Mouse (Mus musculus): Measurements from ENCODE around the gene Ppm1n. TPM values are rescaled to one million over a fixed set of nuclear protein-coding genes. Genes with fewer than 3 reads are reported as not detected.

Gene Ppm1n
- total and polyA plus RNA-seq, 2 experiments from 2014 or later = 1.4 to 1.8 TPM

DNA sequence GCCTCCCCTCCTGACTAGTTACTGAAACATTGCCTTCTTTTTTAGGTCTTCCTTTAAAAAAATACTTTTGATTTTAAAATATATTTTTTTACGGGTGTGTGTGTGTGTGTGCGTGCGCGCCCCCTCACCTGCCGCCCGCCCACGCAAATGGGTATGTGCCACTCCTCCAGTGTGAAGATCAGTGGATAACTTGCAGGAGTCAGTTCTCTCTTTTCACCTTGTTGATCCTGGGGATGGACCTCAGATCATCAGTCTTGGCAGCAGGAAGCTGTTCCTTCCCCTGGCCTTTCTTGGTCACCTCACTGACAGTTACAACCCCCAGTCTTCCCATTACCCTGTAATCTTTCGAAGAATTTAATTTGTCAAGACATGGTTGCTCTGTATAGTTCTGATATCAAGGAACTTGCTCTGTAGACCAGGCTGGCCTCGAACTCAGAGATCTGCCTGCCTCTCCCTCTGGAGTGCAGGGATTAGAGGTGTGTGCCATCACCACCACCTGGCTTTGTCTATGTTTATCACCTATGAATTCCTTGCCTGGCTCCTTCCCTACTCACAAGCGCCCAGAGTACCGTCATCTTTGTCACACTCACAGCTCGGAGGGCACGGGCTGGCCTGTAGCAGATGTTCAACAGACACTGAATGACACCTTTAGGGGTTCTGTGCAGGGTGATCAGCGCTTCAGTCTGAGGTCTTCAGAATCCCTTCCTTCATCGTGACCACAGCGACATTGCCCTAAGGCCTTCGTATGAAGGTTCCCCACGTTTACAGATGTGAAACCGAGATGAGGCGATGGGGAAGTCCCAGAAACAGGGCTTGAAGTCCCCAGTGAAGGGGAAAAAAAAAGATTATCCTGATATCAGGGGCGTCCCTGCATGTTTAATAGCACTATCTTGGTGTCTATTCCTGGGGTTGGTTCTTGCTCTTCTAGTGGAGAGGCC is 45.7 kb upstream of the Ppm1n start:
- no peak overlapping the region for H3K4me2 ChIP-seq (ENCODE audit: low read depth, low read length, poor library complexity, severe bottlenecking)
- 75% methylated on average over 21 of the region's 21 CpGs for WGBS
- H3K27me3 ChIP-seq (ENCODE audit: insufficient read depth, low read length) = no peaks in the 10 kb centered on the region
- ATAC-seq (ENCODE audit: low FRiP score) (no peak), DNase-seq (ENCODE audit: low spot score) (no peak)
- H3K36me3 ChIP-seq (ENCODE audit: insufficient read depth, low read length) = no peaks in the 10 kb centered on the region
- no peaks in the 10 kb centered on the region for H3K9me3 ChIP-seq (ENCODE audit: low read length)
- H3K27ac ChIP-seq (ENCODE audit: low read depth, low read length) = no peak overlapping the region
- no peak for TF ChIP-seq CTCF (IDR thresholded peaks at IDR 0.05)
- H3K4me1 ChIP-seq (ENCODE audit: insufficient read depth, low read length) = peaks cover 5% of the 10 kb centered on the region
- H3K4me3 ChIP-seq (ENCODE audit: low read depth, low read length) = no peak overlapping the region
- H3K9ac ChIP-seq (replicated peaks; ENCODE audit: low read length, poor library complexity, severe bottlenecking) = no peak overlapping the region

DNA sequence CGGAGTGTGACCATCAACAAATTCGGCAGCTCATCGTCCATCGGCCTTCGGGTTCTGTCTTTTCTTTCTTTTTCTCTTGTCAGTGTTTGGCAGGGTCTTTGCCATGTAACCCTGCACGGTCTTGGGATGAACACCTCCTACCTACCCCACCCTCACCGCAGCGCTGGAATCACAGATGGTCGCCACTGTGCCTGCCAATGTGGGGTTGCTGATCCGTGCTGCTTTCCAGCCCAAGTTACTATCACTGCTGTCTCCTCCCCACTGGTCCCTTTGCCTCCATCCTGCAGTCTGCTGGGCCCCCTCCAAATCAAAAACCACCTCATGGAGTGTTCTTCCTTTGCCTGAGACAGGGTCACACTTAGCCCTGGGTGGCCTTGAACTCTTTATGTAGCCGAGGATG is 44.4 kb upstream of the Ppm1n start:
- 84% methylated on average over 11 of the region's 11 CpGs for WGBS
- no peak overlapping the region for H3K4me2 ChIP-seq (ENCODE audit: low read depth, low read length, poor library complexity, severe bottlenecking)
- DNase-seq (ENCODE audit: low spot score) (no peak), ATAC-seq (ENCODE audit: low FRiP score) (no peak)
- no peaks in the 10 kb centered on the region for H3K36me3 ChIP-seq (ENCODE audit: insufficient read depth, low read length)
- H3K27ac ChIP-seq (ENCODE audit: low read depth, low read length) = no peak overlapping the region
- H3K27me3 ChIP-seq (ENCODE audit: insufficient read depth, low read length) = no peaks in the 10 kb centered on the region
- no peak for TF ChIP-seq CTCF (IDR thresholded peaks at IDR 0.05)
- no peaks in the 10 kb centered on the region for H3K9me3 ChIP-seq (ENCODE audit: low read length)
- no peak overlapping the region for H3K4me3 ChIP-seq (ENCODE audit: low read depth, low read length)
- H3K9ac ChIP-seq (replicated peaks; ENCODE audit: low read length, poor library complexity, severe bottlenecking) = no peak overlapping the region
- peaks cover 10% of the 10 kb centered on the region for H3K4me1 ChIP-seq (ENCODE audit: insufficient read depth, low read length)

DNA sequence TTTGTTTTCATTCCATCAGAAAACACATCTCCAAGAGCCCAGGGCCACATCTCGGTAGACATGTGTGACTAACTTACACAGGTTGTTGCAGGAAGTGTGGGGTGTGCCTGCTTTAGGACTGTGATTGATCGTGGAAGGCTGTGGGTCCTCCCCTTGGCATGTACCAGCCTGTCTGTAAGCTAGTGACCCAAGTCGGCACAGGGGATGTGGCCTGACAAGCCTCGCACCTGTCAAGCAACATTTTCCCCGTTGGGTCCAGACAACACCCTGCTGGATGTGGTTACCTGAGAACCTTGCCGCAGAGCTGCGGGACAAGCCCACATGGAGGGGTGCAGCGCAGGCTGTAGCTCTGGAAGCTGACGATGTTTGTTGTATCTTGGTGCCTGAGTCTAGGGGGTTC is 42.6 kb upstream of the Ppm1n start:
- TF ChIP-seq CTCF (IDR thresholded peaks at IDR 0.05) = no peak
- H3K4me1 ChIP-seq (ENCODE audit: insufficient read depth, low read length) = peaks cover 10% of the 10 kb centered on the region
- WGBS = 61% methylated on average over 9 of the region's 9 CpGs
- no peak overlapping the region for H3K4me3 ChIP-seq (ENCODE audit: low read depth, low read length)
- H3K27ac ChIP-seq (ENCODE audit: low read depth, low read length) = no peak overlapping the region
- no peaks in the 10 kb centered on the region for H3K9me3 ChIP-seq (ENCODE audit: low read length)
- DNase-seq (ENCODE audit: low spot score) (no peak), ATAC-seq (ENCODE audit: low FRiP score) (no peak)
- H3K4me2 ChIP-seq (ENCODE audit: low read depth, low read length, poor library complexity, severe bottlenecking) = no peak overlapping the region
- no peaks in the 10 kb centered on the region for H3K27me3 ChIP-seq (ENCODE audit: insufficient read depth, low read length)
- no peak overlapping the region for H3K9ac ChIP-seq (replicated peaks; ENCODE audit: low read length, poor library complexity, severe bottlenecking)
- H3K36me3 ChIP-seq (ENCODE audit: insufficient read depth, low read length) = no peaks in the 10 kb centered on the region

DNA sequence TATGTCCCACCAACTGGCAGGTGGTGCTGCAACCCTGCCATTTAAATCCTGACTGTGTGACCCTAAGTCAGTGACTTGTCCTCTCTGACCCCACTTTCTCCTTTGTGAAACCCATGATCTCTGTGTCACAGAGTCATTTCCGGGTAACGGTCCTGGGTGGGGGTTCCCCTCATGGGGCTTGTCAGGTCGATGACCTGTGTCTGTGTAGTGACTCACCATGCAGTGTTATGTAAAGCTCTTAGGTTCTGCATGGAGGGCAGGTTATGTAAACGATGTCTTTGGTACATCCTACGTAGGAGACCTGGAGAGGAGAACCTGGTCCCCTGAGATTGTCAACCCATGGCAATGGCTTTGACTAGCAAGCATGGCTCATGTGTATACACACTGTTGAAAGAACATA is 41.6 kb upstream of the Ppm1n start:
- Histone ChIP-seq H3K27ac (ENCODE audit: low read depth, low read length) (no peak overlapping the region), H3K9me3 (ENCODE audit: low read length) (no peaks in the 10 kb centered on the region), H3K4me1 (ENCODE audit: insufficient read depth, low read length) (peaks cover 7% of the 10 kb centered on the region), H3K36me3 (ENCODE audit: insufficient read depth, low read length) (no peaks in the 10 kb centered on the region), H3K4me2 (ENCODE audit: low read depth, low read length, poor library complexity, severe bottlenecking) (no peak overlapping the region), H3K27me3 (ENCODE audit: insufficient read depth, low read length) (no peaks in the 10 kb centered on the region), H3K4me3 (ENCODE audit: low read depth, low read length) (no peak overlapping the region), H3K9ac (replicated peaks; ENCODE audit: low read length, poor library complexity, severe bottlenecking) (no peak overlapping the region)
- 71% methylated on average over 5 of the region's 5 CpGs for WGBS
- no peak for TF ChIP-seq CTCF (IDR thresholded peaks at IDR 0.05)
- ATAC-seq (ENCODE audit: low FRiP score) = no peak
- no peak for DNase-seq (ENCODE audit: low spot score)

DNA sequence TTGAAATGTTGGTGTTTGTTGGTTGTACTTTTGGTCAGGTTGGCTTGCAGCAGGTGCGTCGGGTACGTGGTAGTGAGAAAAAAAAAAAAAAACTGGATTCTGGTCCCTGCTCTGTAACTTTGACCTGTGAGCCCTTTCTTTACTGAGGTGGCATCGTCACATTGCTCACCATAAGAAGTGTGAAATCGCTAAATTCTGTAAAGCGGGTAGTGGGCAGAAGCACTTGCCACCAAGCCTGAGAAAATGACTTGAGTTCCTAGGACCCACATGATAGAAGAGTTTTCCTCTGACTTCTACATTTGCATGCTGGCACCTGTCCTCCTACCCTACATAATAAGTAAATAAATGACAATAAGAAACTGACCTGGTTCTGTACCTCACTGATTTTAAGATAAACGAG is 40.8 kb upstream of the Ppm1n start:
- DNase-seq (ENCODE audit: low spot score) = no peak
- H3K9ac ChIP-seq (replicated peaks; ENCODE audit: low read length, poor library complexity, severe bottlenecking) = no peak overlapping the region; the same call in 1 of the 2 replicates
- H3K9me3 ChIP-seq (ENCODE audit: low read length) = no peaks in the 10 kb centered on the region
- no peaks in the 10 kb centered on the region for H3K27me3 ChIP-seq (ENCODE audit: insufficient read depth, low read length)
- WGBS = 35% methylated on average over 7 of the region's 7 CpGs
- peak overlapping the region; percentile 40; the same call in 1 of the 2 replicates for H3K4me3 ChIP-seq (ENCODE audit: low read depth, low read length)
- H3K4me2 ChIP-seq (ENCODE audit: low read depth, low read length, poor library complexity, severe bottlenecking) = peak overlapping the region; percentile 79
- ATAC-seq (ENCODE audit: low FRiP score) = no peak
- H3K36me3 ChIP-seq (ENCODE audit: insufficient read depth, low read length) = no peaks in the 10 kb centered on the region
- H3K4me1 ChIP-seq (ENCODE audit: insufficient read depth, low read length) = peaks cover 5% of the 10 kb centered on the region; the same call in 1 of the 2 replicates
- H3K27ac ChIP-seq (ENCODE audit: low read depth, low read length) = no peak overlapping the region
- TF ChIP-seq CTCF (IDR thresholded peaks at IDR 0.05) = no peak

DNA sequence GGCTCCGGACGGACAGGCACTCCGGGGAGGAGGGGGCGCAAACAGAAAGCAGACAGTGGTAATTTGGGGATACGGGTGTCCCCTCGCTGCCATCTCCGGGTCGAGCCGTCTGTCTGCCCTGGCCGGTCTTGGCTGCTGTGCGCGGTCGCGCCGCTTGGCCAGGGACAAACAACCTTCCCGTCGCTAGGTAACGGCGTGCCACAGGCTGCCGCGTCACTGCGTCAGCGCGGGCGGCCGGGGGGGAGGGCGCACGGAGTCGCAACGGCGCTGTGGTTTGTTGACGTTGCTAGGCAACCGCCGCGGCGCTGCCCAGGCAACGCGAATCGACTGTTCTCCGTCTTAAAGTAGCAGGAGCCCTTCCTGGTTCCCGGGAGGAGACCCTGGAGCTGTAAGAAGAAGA is 40.0 kb upstream of the Ppm1n start:
- WGBS = 0% methylated on average over 31 of the region's 41 CpGs
- no peaks in the 10 kb centered on the region for H3K36me3 ChIP-seq (ENCODE audit: insufficient read depth, low read length)
- ATAC-seq (ENCODE audit: low FRiP score) (peak; percentile 94), DNase-seq (ENCODE audit: low spot score) (peak; percentile 98)
- no peaks in the 10 kb centered on the region for H3K27me3 ChIP-seq (ENCODE audit: insufficient read depth, low read length)
- H3K4me1 ChIP-seq (ENCODE audit: insufficient read depth, low read length) = peaks cover 5% of the 10 kb centered on the region; the same call in 1 of the 2 replicates
- peak overlapping the region; percentile 54 for H3K9ac ChIP-seq (replicated peaks; ENCODE audit: low read length, poor library complexity, severe bottlenecking)
- H3K4me3 ChIP-seq (ENCODE audit: low read depth, low read length) = peak overlapping the region; percentile 40
- peak; percentile 21; the same call in 1 of the 2 replicates for TF ChIP-seq CTCF (IDR thresholded peaks at IDR 0.05)
- peak overlapping the region; percentile 79 for H3K4me2 ChIP-seq (ENCODE audit: low read depth, low read length, poor library complexity, severe bottlenecking)
- no peaks in the 10 kb centered on the region for H3K9me3 ChIP-seq (ENCODE audit: low read length)
- peak overlapping the region; percentile 65 for H3K27ac ChIP-seq (ENCODE audit: low read depth, low read length)
